Mouse (Mus musculus) ovary, postnatal 36 days (tissue): Measurements from ENCODE around the gene Pinlyp.

ENCODE experiments used
- DNase-seq: peaks from one replicate; pipeline ENCODE4 v3.0.0; 2022; ENCODE audit warnings: low spot score, mixed read lengths

The Pinlyp gene

DNA sequence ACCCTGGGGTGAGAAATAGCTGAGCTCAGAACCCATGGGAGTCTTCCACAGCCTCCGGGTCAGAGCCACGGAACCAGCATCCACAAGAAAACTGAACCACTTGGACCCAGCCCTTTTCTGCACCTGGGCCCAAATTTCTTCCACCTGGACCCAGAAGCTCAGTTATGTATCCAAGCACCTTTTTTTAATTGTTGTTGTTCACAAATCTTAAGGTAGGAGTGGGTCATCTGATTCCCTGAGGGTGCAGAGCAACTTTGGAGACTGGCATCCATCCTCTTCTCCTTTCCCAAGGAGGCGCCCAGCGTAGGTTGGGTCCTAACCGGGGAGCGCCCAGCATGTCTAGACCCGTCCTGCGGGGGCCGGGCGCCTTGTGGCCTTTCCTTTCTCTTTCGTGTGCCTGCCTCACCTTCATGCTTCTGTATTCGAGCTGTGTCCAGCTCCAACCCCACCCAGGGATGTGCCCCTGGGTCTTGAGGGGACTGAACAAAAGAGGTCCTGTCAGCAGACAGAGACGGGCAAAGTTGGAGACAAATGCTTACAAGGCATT, at the start of gene Pinlyp, which contains the start of gene Xrcc1:
Pinlyp (minus strand) TSS at position 51 of the 547 bp plus-strand sequence.
Xrcc1 (plus strand) TSS at position 222 of the 547 bp plus-strand sequence.
- DNase-seq: no peak

- DNase-seq: no peak
These were observed 49.5 kb upstream of the Pinlyp start for GRCm38 (mm10) chr7:24595464-24595863.

GRCm38 (mm10) chr7:24594309-24594803, 48.4 kb upstream of the Pinlyp start:
- no peak for DNase-seq

DNA sequence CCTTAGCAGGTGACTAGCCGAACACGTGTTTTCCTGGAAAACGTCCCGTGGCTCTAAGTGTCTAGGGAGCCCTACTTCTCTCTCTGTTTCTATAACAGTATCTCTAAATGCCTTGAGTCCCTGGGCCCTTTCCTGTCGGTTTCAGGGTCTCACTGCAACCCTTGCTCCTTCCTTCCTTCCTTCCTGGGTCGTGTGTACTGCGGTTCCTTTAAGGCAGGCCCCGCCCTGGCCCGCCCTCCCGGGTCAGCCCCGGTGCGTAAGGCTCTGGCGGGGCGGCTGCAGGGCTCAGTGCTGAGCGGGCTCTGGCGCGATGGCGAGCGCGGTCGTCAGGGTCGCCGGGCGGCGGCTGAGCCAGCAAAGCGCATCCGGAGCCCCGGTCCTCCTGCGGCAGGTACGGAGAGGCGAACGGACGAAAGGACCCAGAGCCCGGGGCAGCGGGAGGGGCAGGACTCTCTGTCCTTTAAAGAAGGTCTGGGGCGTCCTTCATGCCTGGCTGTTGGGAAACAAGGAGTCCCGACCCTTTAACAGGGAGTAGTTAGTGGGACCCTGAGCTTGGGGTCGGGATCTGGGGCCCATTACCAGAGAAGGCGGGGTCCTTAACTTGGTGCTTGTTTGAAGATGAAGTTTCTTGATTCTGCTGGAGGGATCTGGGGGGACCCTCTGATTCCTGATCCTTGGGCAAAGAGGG, 47.8 kb upstream of the Pinlyp start:
- DNase-seq: peak; percentile 80

GRCm38 (mm10) chr7:24592781-24593180, 46.9 kb upstream of the Pinlyp start:
- no peak for DNase-seq

GRCm38 (mm10) chr7:24592163-24592562, 46.2 kb upstream of the Pinlyp start:
- DNase-seq: no peak

DNA sequence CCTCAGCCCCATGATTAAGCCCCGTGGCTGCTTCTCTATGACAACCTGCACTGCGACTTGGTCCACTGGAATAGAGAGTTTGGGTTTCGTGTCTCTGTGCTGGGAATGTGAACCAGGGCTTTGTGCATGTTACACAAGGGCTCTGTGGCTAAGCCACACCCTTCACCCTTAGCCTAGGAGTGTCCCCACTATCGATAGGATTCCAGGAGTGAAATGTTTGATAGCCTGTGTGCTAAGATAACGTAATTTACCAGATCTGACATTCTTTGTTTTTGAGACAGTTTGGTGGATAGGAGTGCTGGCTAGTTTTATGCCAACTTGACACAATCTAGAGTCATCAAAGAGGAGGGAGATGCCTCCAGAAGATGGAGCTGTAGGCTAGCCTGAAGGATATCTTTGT, 45.8 kb upstream of the Pinlyp start:
- no peak for DNase-seq

DNA sequence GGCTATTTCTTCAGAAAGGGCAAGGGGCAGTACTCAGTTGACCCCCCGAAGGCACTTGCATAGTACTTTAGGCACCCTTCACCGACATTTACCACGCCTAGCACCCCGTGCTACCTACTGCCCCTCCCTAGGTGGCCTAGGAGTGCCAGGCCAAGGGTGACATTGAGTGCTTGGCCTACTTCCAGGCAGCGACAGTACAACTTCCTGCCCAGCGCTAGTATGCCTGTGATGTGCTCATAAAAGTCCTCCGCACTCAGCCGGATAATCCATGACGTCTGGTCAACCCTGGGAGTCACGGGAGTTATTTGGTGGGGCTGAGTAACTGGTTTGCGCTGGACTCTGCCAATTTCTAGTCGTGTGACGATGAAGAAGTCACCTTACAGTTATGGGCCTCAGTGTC, 42.4 kb upstream of the Pinlyp start:
- no peak for DNase-seq

GRCm38 (mm10) chr7:24587330-24588105, 41.6 kb upstream of the Pinlyp start, which contains the start of the genes Ethe1 and Zfp575:
TSS of gene Ethe1 (plus strand) at chr7:24587543.
TSS of gene Zfp575 (minus strand) at chr7:24587641.
- DNase-seq: peak; percentile 51

- no peak for DNase-seq
These were observed 40.9 kb upstream of the Pinlyp start for GRCm38 (mm10) chr7:24586828-24587227.

DNA sequence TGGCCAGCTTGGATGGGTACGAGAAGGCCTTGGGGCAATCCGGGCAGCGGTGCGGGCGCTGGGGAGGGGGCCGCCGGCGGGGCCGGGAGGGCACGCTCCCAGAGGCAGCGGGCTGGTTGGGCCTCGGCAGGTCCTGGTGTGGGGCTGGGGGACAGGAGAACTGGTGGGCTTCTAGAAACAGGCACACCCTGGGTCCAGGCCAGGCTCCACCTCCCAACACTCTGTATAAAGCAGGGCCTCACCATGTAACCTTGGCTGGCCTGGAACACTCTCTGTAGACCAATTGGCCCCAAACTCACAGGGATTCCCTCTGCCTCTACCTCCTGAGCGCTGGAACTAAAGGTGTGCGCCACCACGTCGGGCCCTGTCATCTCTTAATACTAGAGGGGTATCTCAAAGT, 40.1 kb upstream of the Pinlyp start:
- no peak for DNase-seq

DNA sequence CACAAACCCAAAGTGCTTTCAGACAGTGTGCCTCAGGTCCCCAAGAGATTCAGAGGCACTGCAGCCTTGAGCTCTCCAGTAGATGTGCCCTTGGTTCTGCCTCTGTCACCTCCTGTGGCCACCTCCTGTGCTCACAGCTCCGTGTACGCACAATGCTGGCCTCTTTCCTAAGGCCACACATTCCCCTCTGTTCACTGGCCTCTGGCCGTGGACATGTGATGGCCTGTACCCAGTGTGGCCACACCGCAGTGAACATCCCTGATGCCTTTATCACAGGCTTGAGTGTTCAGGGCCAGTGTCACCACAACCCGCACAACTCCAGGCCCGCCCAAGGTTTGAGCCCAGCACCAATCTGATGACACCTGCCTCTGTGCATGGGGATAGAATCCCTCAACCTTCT, 39.0 kb upstream of the Pinlyp start:
- no peak for DNase-seq

GRCm38 (mm10) chr7:24577811-24578210, 31.9 kb upstream of the Pinlyp start:
- no peak for DNase-seq

DNA sequence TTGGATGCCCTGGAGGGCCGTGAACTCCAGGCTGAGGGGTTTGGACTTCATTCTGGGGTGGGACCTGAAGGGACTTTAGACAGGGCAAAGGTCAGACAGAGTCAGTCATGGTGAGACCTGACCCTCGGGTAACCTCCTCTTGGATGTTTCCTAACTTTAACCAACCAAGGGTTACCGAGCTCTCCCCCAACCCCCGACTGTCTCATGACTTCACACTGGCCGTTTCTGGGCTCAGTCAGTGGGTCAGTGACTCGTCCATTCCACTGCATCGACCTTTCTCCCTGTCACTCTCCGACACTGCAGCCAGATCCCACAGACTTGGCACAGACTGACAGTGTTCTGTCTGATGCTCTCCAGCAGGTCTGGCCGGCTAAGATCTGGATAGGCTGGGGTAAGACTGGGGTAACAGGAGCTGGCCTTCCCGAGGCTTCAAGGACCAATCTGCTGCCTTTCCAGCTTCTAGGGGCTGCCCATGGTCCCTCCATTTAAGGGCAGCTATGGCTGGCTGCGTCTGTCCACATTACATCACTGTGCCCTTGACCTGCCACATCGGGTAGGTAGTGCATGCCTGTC, 28.4 kb upstream of the Pinlyp start:
- no peak for DNase-seq

GRCm38 (mm10) chr7:24572455-24572854, 26.5 kb upstream of the Pinlyp start:
- DNase-seq: no peak

GRCm38 (mm10) chr7:24571071-24571470, 25.2 kb upstream of the Pinlyp start:
- no peak for DNase-seq

DNA sequence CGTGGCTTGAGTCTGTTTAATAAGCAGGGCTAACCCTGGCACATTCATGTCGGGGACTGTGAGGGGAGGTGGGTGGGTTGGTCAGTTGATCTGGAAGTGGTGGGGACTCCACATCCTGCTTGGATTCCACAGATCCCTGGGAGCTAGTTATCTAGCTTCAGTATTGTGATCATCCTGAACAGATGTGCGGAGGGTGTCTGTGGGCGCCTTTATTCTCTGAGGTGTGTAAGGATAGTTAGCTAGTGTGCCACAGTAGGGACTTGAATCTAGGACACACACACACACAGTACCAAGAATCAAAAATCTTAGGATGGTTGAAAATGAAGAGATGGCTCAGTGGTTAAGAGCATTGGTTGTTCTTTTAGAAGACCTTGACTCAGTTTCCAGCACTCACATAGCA, 22.6 kb upstream of the Pinlyp start:
- DNase-seq: no peak

GRCm38 (mm10) chr7:24566206-24566605, 20.3 kb upstream of the Pinlyp start:
- DNase-seq: no peak

GRCm38 (mm10) chr7:24565627-24566026, 19.7 kb upstream of the Pinlyp start:
- DNase-seq: no peak

GRCm38 (mm10) chr7:24564607-24565265, 18.8 kb upstream of the Pinlyp start:
- DNase-seq: peak; percentile 61

GRCm38 (mm10) chr7:24563837-24564206, 17.9 kb upstream of the Pinlyp start:
- no peak for DNase-seq
